Mouse (Mus musculus) stomach, postnatal 0 days (tissue): ENCODE results near the gene Ablim2. TPM values are rescaled to one million over a fixed set of nuclear protein-coding genes. Genes with fewer than 3 reads are reported as not detected.
A peak's percentile ranks its signal among the peaks of the same experiment; 100 is the strongest.

Experiments used
- ATAC-seq: fragments of 200-750 bp; cut with Nextera tagmentation; 2 replicates; pipeline ENCODE4 v1.8.0; 2017; ENCODE audit not compliant: low FRiP score, low TSS enrichment
- DNase-seq: peaks from one replicate; pipeline ENCODE4 v3.0.0-alpha.2; 2016; ENCODE audit warnings: low spot score
- H3K27ac ChIP-seq: fragments of 300-500 bp; sonication (generic); replicated peaks from 2 replicates; pipeline ENCODE4 v1.5.1; 2014; ENCODE audit warnings: mild to moderate bottlenecking, control low read depth
- H3K27me3 ChIP-seq: fragments of 300-500 bp; sonication (generic); 2 replicates; pipeline ENCODE4 v1.6.1; 2014; ENCODE audit warnings: low read length; ENCODE audit not compliant: control insufficient read depth, insufficient read depth
- H3K36me3 ChIP-seq: fragments of 300-500 bp; sonication (generic); 2 replicates; pipeline ENCODE4 v1.6.1; 2014; ENCODE audit warnings: low read length, mixed read lengths; ENCODE audit not compliant: control insufficient read depth, insufficient read depth
- H3K4me1 ChIP-seq: fragments of 300-500 bp; sonication (generic); replicated peaks from 2 replicates; pipeline ENCODE4 v1.6.1; 2014; ENCODE audit warnings: antibody characterized with exemption; ENCODE audit not compliant: control insufficient read depth, insufficient read depth
- H3K4me2 ChIP-seq: fragments of 300-500 bp; sonication (generic); replicated peaks from 2 replicates; pipeline ENCODE4 v1.6.1; 2014; ENCODE audit warnings: low read depth, mild to moderate bottlenecking, control low read depth, moderate library complexity
- H3K4me3 ChIP-seq: fragments of 300-500 bp; sonication (generic); 2 replicates; pipeline ENCODE4 v1.5.1; 2014; ENCODE audit warnings: low read depth, low read length, control low read depth
- H3K9ac ChIP-seq: fragments of 300-500 bp; sonication (generic); 2 replicates; pipeline ENCODE4 v1.6.1; 2014; ENCODE audit warnings: mild to moderate bottlenecking, low read length, control low read depth, mixed read lengths
- H3K9me3 ChIP-seq: fragments of 300-500 bp; sonication (generic); 2 replicates; pipeline ENCODE4 v1.6.1; 2016; ENCODE audit warnings: low read length; ENCODE audit not compliant: control insufficient read depth
- CTCF ChIP-seq: IDR thresholded peaks from 2 replicates; pipeline ENCODE4 v1.5.1; 2016; ENCODE audit warnings: antibody characterized with exemption, low read depth, mild to moderate bottlenecking, moderate library complexity
- EP300 ChIP-seq: optimal IDR thresholded peaks from 2 replicates; pipeline ENCODE3; 2016; ENCODE audit warnings: antibody characterized with exemption
- WGBS: fragments of 180-500 bp; shearing (Covaris S2); extraction: QIAGEN DNeasy Blood & Tissue Kit; methylation state at CpG from one replicate; pipeline ENCODE4 v1.1.7; 2014; 5-methylcytosine and 5-hydroxymethylcytosine counted together
- polyA plus RNA-seq: library from polyadenylated mRNA; unstranded; fragments of >200 nt; fragmentation: Nextera tagmentation; extraction: Ambion mirVana; gene quantifications from 2 replicates; pipeline ENCODE4 v1.2.1, GENCODE M21; 2015

Gene Ablim2
- polyA plus RNA-seq, 1 experiment from 2014 or later = 1.3 TPM

DNA sequence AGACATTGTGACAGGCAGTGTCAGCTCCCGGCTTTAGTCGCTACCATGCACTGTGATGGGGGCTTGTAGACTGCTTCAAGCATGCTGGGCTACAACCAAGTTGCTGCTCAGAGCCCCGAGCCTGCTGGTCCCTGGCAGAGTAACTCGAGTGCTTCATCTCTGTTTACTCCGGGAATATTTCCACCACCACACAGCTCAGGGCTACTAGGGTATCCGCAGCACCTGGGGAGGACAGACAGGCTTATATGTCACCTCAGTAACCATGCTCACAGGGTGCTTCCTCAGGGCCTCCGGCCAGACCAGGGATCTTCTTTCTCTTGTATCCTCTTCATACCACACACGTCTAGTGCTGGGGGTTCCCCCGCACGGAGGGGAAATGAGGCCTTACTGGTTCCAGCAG is 5.2 kb downstream of the Ablim2 start:
- H3K36me3 ChIP-seq = no peaks in the 10 kb centered on the region
- H3K9me3 ChIP-seq = no peaks in the 10 kb centered on the region
- no peak overlapping the region for H3K27ac ChIP-seq
- no peak overlapping the region for H3K4me3 ChIP-seq
- H3K9ac ChIP-seq = no peak overlapping the region
- no peaks in the 10 kb centered on the region for H3K27me3 ChIP-seq
- DNase-seq (no peak), ATAC-seq (no peak)
- WGBS = 76% methylated on average over 10 of the region's 10 CpGs
- TF ChIP-seq EP300 = no peak
- TF ChIP-seq CTCF = no peak
- H3K4me2 ChIP-seq = no peak overlapping the region
- H3K4me1 ChIP-seq = peaks cover 4% of the 10 kb centered on the region; the same call in 1 of the 2 replicates

DNA sequence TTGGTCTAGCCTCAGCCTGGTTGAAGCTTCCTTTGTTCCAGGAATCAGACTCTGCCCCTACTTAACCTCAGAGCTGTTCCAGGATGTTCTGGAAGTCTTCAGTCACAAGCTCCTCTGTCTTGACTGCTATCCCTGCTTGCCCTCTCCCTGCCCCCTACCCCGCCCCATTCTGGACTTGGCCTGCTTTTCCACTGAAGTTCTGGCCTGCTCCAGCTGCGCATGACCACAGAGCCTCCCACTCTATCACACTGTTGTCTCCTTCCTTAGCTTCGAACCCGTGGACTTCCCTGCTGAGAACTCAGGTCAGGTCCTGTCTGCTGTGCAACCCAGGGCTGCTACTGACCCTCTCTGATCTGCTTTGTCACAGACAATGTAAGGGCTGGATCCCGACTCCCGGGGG is 8.2 kb downstream of the Ablim2 start:
- DNase-seq = no peak
- Histone ChIP-seq H3K4me3 (no peak overlapping the region), H3K27ac (no peak overlapping the region), H3K4me1 (no peaks in the 10 kb centered on the region), H3K36me3 (no peaks in the 10 kb centered on the region), H3K4me2 (no peak overlapping the region), H3K27me3 (no peaks in the 10 kb centered on the region), H3K9me3 (no peaks in the 10 kb centered on the region), H3K9ac (no peak overlapping the region)
- 72% methylated on average over 6 of the region's 6 CpGs for WGBS
- no peak for ATAC-seq
- no peak for TF ChIP-seq CTCF
- TF ChIP-seq EP300 = no peak

DNA sequence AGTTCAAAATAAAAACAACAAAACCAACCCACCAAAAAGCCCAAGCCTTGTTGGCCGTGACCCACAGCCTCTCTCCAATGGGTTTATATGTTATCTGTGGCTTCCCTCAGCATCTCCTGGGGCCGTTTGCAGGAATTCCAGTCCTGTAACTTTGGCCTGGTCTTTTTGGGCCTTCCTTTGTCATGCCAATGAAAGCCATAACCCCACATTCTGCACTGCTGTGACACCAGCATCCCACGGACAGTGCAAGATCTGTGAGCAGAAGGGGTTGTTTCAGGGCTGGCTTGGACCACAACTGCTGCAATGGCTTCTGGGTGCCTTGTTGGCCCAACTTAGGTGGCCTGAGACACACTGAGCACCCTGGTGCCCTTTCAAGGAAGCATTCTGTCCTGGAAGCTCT is 10.8 kb downstream of the Ablim2 start:
- no peak overlapping the region for H3K27ac ChIP-seq
- 79% methylated on average over 3 of the region's 3 CpGs for WGBS
- TF ChIP-seq CTCF (no peak), EP300 (no peak)
- H3K4me3 ChIP-seq = no peak overlapping the region
- H3K27me3 ChIP-seq = no peaks in the 10 kb centered on the region
- H3K4me2 ChIP-seq = no peak overlapping the region
- no peak overlapping the region for H3K9ac ChIP-seq
- ATAC-seq (no peak), DNase-seq (no peak)
- no peaks in the 10 kb centered on the region for H3K4me1 ChIP-seq
- H3K9me3 ChIP-seq = no peaks in the 10 kb centered on the region
- no peaks in the 10 kb centered on the region for H3K36me3 ChIP-seq

DNA sequence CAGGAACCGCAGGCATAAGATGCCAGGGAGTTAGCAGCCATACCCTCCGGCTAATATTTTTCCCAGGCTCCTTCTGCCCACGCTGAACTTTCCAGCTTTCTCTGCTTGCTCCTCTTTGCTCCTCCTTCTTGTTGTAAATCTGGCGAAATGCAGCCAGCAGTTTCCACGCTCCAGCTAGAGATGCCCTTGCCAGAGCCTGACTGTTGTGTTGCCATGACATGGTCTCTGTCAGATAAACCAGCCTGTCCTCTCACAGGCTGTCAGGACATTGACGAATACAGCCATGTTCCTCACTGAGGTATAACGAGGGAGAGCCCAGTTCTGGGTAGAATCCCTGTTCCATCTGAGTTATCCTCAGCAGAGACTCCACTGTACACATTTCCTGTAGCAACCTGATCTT is 11.3 kb downstream of the Ablim2 start:
- WGBS = 81% methylated on average over 7 of the region's 7 CpGs
- DNase-seq (no peak), ATAC-seq (no peak)
- Histone ChIP-seq H3K36me3 (no peaks in the 10 kb centered on the region), H3K9me3 (no peaks in the 10 kb centered on the region), H3K4me3 (no peak overlapping the region), H3K4me2 (no peak overlapping the region), H3K27me3 (no peaks in the 10 kb centered on the region), H3K4me1 (no peaks in the 10 kb centered on the region), H3K27ac (no peak overlapping the region), H3K9ac (no peak overlapping the region)
- no peak for TF ChIP-seq CTCF
- no peak for TF ChIP-seq EP300

DNA sequence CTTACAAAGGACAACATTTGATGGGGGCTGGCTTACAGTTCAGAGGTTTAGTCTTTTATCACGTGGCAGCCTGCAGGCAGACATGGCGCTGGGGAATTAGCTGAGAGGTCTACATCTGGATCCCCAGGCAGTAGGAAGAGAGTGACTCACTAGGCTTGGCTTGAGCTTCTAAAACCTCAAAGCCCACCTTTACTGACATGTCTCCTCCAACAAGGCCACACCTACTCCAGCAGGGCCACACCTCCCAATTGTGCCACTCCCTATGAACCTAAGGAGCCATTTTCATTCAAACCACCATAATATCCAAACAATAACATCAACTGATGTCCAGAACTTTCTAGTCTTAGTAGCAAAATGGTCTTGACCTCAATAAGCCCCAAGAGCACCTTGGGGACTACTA is 12.6 kb downstream of the Ablim2 start:
- DNase-seq (no peak), ATAC-seq (no peak)
- no peaks in the 10 kb centered on the region for H3K36me3 ChIP-seq
- no peak overlapping the region for H3K27ac ChIP-seq
- H3K27me3 ChIP-seq = no peaks in the 10 kb centered on the region
- no peaks in the 10 kb centered on the region for H3K4me1 ChIP-seq
- TF ChIP-seq EP300 = no peak
- no peak for TF ChIP-seq CTCF
- H3K9ac ChIP-seq = no peak overlapping the region
- no peak overlapping the region for H3K4me2 ChIP-seq
- no peaks in the 10 kb centered on the region for H3K9me3 ChIP-seq
- WGBS = 79% methylated on average over 2 of the region's 2 CpGs
- H3K4me3 ChIP-seq = no peak overlapping the region

DNA sequence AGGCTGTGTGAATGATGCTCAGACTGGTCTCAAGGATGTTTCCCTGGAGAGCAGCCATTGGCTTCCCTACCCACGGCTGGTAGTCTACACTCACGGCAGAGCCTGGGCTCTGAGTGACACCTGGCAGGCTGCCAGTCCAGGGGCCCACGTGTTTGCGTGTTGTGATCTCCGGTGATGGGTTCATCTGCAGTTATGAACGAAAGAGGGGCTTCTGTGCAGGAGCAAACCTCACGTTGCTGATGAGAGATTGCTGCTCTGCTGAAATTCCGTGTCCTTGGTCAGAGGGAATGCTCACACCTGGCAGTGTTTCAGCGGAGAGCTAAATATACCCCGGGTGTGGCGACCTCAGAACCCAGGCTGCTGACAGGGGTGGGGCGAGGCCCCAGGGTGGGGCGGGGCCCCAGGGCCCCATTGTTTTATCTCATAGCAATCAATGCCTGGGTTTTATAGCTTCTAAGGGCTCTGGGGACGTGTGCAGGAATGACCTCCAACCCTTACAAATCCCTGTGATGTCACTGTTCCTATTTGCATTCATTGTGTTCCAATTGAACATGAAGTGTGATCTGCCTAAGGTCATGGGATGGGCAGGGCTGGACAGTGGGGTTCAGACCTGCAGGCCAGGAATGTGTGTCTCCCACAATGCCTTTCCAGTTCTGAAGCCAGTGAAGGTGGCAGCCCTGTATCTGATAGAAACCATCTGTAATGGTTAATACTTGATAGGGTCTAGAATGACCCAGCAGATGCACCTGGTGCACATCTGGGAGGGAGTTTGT is 13.4 kb downstream of the Ablim2 start:
- Histone ChIP-seq H3K36me3 (no peaks in the 10 kb centered on the region), H3K9me3 (no peaks in the 10 kb centered on the region), H3K27me3 (no peaks in the 10 kb centered on the region), H3K4me1 (no peaks in the 10 kb centered on the region), H3K9ac (no peak overlapping the region), H3K4me2 (no peak overlapping the region), H3K27ac (no peak overlapping the region), H3K4me3 (no peak overlapping the region)
- WGBS = 30% methylated on average over 14 of the region's 14 CpGs
- DNase-seq = peak; percentile 60
- peak; percentile 55; the same call in 1 of the 2 replicates for ATAC-seq
- TF ChIP-seq EP300 (no peak), CTCF (no peak)
